Mouse (Mus musculus): ENCODE measurements around the gene Gm13040. TPM values are rescaled to one million over a fixed set of nuclear protein-coding genes. Genes with fewer than 3 reads are reported as not detected.
"Not testable (repeated sequence)": the region's sequence is repeated elsewhere in the genome, so short reads cannot be mapped to it uniquely, and the experiment has no call there.

The Gm13040 gene
- total RNA-seq (2021), result not detected

- DNase-seq (ENCODE audit: extremely low spot score in 1 of 2, low spot score in 2 of 2); intact Hi-C loops (cut with DNase I): not testable (repeated sequence)
Measured at GRCm38 (mm10) chr4:143535654-143536053, at the start of gene Gm13040. Gm13040 (plus strand) TSS chr4:143535954.

- no peak for DNase-seq (ENCODE audit: extremely low spot score in 1 of 2, low spot score in 2 of 2)
- intact Hi-C loops (cut with DNase I), result no loop called here
Measured at GRCm38 (mm10) chr4:143511043-143511442, 24.7 kb upstream of the Gm13040 start, which contains the start of gene Gm13043. Gm13043 (plus strand) TSS chr4:143511343.

GRCm38 (mm10) chr4:143551400-143551799 is 15.6 kb downstream of the Gm13040 start, which contains the start of the genes BC080695 and Gm13057:
BC080695 (plus strand) TSS chr4:143551700.
Gm13057 (plus strand) TSS chr4:143551709.
- intact Hi-C loops (cut with DNase I); DNase-seq (ENCODE audit: extremely low spot score in 1 of 2, low spot score in 2 of 2): not testable (repeated sequence)

Other genes starting within 250 kb of the Gm13040 start
- gene Pdpn, start 236.4 kb upstream of the Gm13040 start, total RNA-seq (2021), result 10 to 100 TPM; 10.6 to 11.9 TPM
- under 1 TPM; 0.71 to 0.93 TPM for gene Lrrc38, start 186.2 kb upstream of the Gm13040 start, total RNA-seq (2021)
- gene Pramel1, start 141.5 kb upstream of the Gm13040 start, total RNA-seq (2021), result not detected
- gene Pramef8, start 123.5 kb upstream of the Gm13040 start, total RNA-seq (2021), result 10 to 100 TPM in 1 of 2 experiments, 1 to 10 TPM in 1; 9.9 to 13.7 TPM
- gene Oog4, start 85.6 kb upstream of the Gm13040 start, total RNA-seq (2021), result not detected
- gene Gm13043, start 24.6 kb upstream of the Gm13040 start, total RNA-seq (2021), result not detected
- gene BC080695, start 15.7 kb downstream of the Gm13040 start, total RNA-seq (2021), result not detected
- gene Gm13057, start 15.8 kb downstream of the Gm13040 start, total RNA-seq (2021), result not detected
- not detected for gene Gm13083, start 79.0 kb downstream of the Gm13040 start, total RNA-seq (2021)
- not detected for gene Gm13088, start 121.3 kb downstream of the Gm13040 start, total RNA-seq (2021)
- not detected for gene Gm13089, start 166.8 kb downstream of the Gm13040 start, total RNA-seq (2021)
- gene Gm13078, start 183.5 kb downstream of the Gm13040 start, total RNA-seq (2021), result not detected

Measured in left cerebral cortex, postnatal 10 days (tissue).